Mouse (Mus musculus) myocyte (in vitro differentiated cells): ENCODE data around the gene Ddx50. TPM values are rescaled to one million over a fixed set of nuclear protein-coding genes. Genes with fewer than 3 reads are reported as not detected.

Source experiments
- H3K27me3 ChIP-seq: one replicate; pipeline ENCODE4 v1.6.1; 2011; ENCODE audit not compliant: control insufficient read depth, insufficient read depth, insufficient read length
- H3K36me3 ChIP-seq: one replicate; pipeline ENCODE4 v1.6.1; 2011; ENCODE audit not compliant: control insufficient read depth, insufficient read depth
- H3K4me2 ChIP-seq: one replicate; pipeline ENCODE4 v1.6.1; 2011; ENCODE audit warnings: low read depth, control low read depth
- H3K4me3 ChIP-seq: one replicate; pipeline ENCODE4 v1.5.1; 2011; ENCODE audit warnings: mild to moderate bottlenecking, control low read depth, moderate library complexity
- H3K79me2 ChIP-seq: one replicate; pipeline ENCODE4 v1.6.1; 2011; ENCODE audit not compliant: control insufficient read depth, insufficient read depth
- H3ac ChIP-seq: one replicate; pipeline ENCODE4 v1.6.1; 2011; ENCODE audit not compliant: control insufficient read depth, insufficient read length
- CEBPB ChIP-seq: IDR thresholded peaks from 2 replicates; pipeline ENCODE4 v1.6.1; 2011; ENCODE audit warnings: mild to moderate bottlenecking, moderate library complexity; ENCODE audit not compliant: poor library complexity, insufficient read depth, severe bottlenecking
- E2F4 ChIP-seq: IDR thresholded peaks from one replicate; pipeline ENCODE4 v1.6.1; 2011; ENCODE audit warnings: mild to moderate bottlenecking, control low read depth, moderate library complexity; ENCODE audit not compliant: insufficient read depth
- MAX ChIP-seq: IDR thresholded peaks from one replicate; pipeline ENCODE4 v1.6.1; 2011; ENCODE audit warnings: low read depth, mild to moderate bottlenecking, control low read depth
- MYOD1 ChIP-seq, 3 experiments: IDR thresholded peaks; one replicate each; pipeline ENCODE4 v1.6.1; 2011; ENCODE audit warnings: control low read depth in 2 of 3, low read depth in 2 of 3, mild to moderate bottlenecking in 2 of 3, moderate library complexity in 1 of 3; ENCODE audit not compliant: insufficient read length in 2 of 3, control insufficient read depth in 1 of 3
- MYOG ChIP-seq, 3 experiments: IDR thresholded peaks; one replicate each; pipeline ENCODE4 v1.6.1; 2011; ENCODE audit warnings: control low read depth in 2 of 3, low read depth in 2 of 3, mild to moderate bottlenecking in 2 of 3; ENCODE audit not compliant: insufficient read length in 2 of 3, control insufficient read depth in 1 of 3, insufficient read depth in 1 of 3
- POLR2A ChIP-seq: IDR thresholded peaks from one replicate; pipeline ENCODE4 v1.6.1; 2011; ENCODE audit warnings: low read depth, mild to moderate bottlenecking, control low read depth, moderate library complexity; ENCODE audit not compliant: insufficient read length
- POLR2AphosphoS2 ChIP-seq: IDR thresholded peaks from one replicate; pipeline ENCODE4 v1.6.1; 2011; ENCODE audit warnings: low read depth, control low read depth; ENCODE audit not compliant: insufficient read length
- REST ChIP-seq: IDR thresholded peaks from one replicate; pipeline ENCODE4 v1.6.1; 2011; ENCODE audit warnings: mild to moderate bottlenecking, control low read depth, moderate library complexity; ENCODE audit not compliant: insufficient read depth, insufficient read length
- SRF ChIP-seq: IDR thresholded peaks from one replicate; pipeline ENCODE4 v1.6.1; 2011; ENCODE audit warnings: low read depth; ENCODE audit not compliant: control insufficient read depth, insufficient read length
- TCF12 ChIP-seq: IDR thresholded peaks from one replicate; pipeline ENCODE4 v1.6.1; 2011; ENCODE audit warnings: mild to moderate bottlenecking, control low read depth; ENCODE audit not compliant: poor library complexity, insufficient read depth, severe bottlenecking
- TCF3 ChIP-seq: IDR thresholded peaks from one replicate; pipeline ENCODE4 v1.6.1; 2011; ENCODE audit warnings: low read depth, control low read depth; ENCODE audit not compliant: insufficient read length
- USF1 ChIP-seq: IDR thresholded peaks from one replicate; pipeline ENCODE4 v1.6.1; 2011; ENCODE audit warnings: low read depth, mild to moderate bottlenecking, control low read depth, moderate library complexity
- polyA plus RNA-seq: library from polyadenylated mRNA; unstranded; fragments of >200 nt; fragmentation: generic; extraction: Trizol; gene quantifications from one replicate; pipeline ENCODE4 v1.2.1, GENCODE M21; 2012; ENCODE audit warnings: missing spikeins

Gene Ddx50
- polyA plus RNA-seq, 1 experiment = 20.0 TPM

DNA sequence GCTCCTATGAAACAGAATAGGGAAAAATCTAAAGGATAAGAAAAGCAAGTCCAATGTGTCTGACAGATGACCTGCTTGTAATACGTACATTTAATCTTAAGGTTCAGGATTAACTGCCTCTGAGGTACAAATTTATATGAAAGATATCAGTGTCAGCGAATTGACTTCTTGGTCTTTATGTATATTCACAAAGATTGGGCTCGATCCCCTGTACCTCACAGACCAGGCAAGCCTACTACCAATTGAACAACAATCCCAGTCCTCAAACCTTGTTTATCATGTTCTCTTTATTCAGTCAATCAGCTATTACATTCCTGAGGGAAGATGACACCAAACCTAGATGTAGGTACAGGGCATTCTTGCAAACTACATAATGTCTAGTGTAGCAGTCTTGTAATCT lies 943 bp upstream of the Ddx50 start:
- H3K79me2 ChIP-seq = peaks cover 37% of the 10 kb centered on the region
- peak overlapping the region; percentile 79 for H3K4me2 ChIP-seq
- TF ChIP-seq E2F4 = no peak
- TF ChIP-seq TCF3 = no peak
- no peak for TF ChIP-seq SRF
- no peak for TF ChIP-seq POLR2AphosphoS2
- TF ChIP-seq MYOD1 (IDR thresholded peaks at IDR 0.05; ENCODE audit: control insufficient read depth in 1 of 3, insufficient read length in 2 of 3, low read depth in 2 of 3) = no peak
- no peak for TF ChIP-seq MYOG (IDR thresholded peaks at IDR 0.05; ENCODE audit: control insufficient read depth in 1 of 3, insufficient read depth in 1 of 3, insufficient read length in 2 of 3, low read depth in 2 of 3)
- no peak for TF ChIP-seq MAX
- no peak for TF ChIP-seq TCF12
- TF ChIP-seq REST = no peak
- no peak for TF ChIP-seq CEBPB
- no peak for TF ChIP-seq USF1
- no peaks in the 10 kb centered on the region for H3K27me3 ChIP-seq
- H3ac ChIP-seq = peak overlapping the region; percentile 75
- peak overlapping the region; percentile 90 for H3K4me3 ChIP-seq
- peaks cover under 1% of the 10 kb centered on the region for H3K36me3 ChIP-seq

DNA sequence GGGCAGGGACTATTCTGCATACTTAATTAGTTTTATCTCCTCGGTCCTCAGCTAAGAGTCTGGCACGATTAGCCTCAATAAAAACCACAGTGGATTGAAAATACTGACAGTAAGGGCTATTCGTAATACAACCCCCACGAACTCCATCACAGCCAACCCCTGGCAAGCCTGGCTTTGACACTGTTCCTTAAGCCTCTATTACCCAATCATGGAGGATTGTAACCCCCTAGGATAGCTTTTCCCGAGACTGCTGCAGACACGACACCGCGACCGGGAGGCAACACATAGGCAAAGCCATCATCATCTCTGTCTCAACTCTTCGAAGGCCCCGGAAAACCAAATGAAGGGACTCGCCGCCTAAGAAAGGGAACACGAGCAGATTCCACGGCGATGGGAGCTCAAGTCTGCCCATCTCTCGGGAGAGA lies 648 bp downstream of the Ddx50 start:
- Histone ChIP-seq H3ac (peak overlapping the region; percentile 75), H3K4me3 (peak overlapping the region; percentile 90), H3K36me3 (peaks cover 15% of the 10 kb centered on the region), H3K79me2 (peaks cover 53% of the 10 kb centered on the region), H3K27me3 (no peaks in the 10 kb centered on the region), H3K4me2 (peak overlapping the region; percentile 95)
- no peak for TF ChIP-seq MYOG (IDR thresholded peaks at IDR 0.05; ENCODE audit: control insufficient read depth in 1 of 3, insufficient read depth in 1 of 3, insufficient read length in 2 of 3, low read depth in 2 of 3)
- TF ChIP-seq CEBPB = peak; percentile 44; the same call in 1 of the 2 replicates

- TF ChIP-seq MYOG (IDR thresholded peaks at IDR 0.05; ENCODE audit: control insufficient read depth in 1 of 3, insufficient read depth in 1 of 3, insufficient read length in 2 of 3, low read depth in 2 of 3) (no peak), MYOD1 (IDR thresholded peaks at IDR 0.05; ENCODE audit: control insufficient read depth in 1 of 3, insufficient read length in 2 of 3, low read depth in 2 of 3) (no peak), POLR2AphosphoS2 (no peak), CEBPB (no peak), MAX (no peak), POLR2A (no peak)
- no peak overlapping the region for H3ac ChIP-seq
Observed at GRCm38 (mm10) chr10:62604161-62604560, 46.9 kb downstream of the Ddx50 start.

DNA sequence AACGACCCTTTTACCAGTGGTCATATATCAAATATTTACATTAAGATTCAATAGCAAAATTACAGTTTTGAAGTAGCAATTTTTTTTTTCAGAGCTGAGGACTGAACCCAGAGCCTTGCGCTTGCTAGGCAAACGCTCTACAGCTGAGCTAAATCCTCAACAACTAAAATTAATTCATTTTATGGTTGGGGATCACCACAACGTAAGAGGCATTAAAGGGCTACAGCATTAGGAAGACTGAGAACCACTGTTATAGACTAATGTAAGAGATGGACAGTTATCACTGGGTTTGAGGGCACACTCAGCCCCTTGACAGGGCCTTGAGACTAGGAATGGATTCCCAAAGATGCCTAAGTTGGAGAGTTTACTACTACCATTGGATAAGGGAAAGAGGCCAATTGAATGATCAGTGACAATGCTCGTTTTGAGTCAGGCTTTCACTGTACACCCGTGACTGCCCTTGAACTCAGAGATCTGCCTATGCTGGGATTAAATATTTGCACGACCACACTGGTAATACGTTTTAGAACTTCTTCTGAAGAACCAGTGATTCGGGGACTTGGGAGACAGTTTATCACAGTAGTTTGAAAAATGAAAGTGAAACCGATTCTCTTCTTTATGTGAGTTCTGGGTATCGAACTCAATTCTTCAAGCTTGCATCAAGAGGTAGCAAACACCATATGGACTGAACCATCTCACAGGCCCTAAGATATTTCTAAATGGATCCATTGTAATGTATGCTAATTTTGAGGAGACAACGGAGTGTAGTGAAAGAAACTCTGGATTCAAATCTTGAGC lies 47.6 kb downstream of the Ddx50 start:
- H3K4me2 ChIP-seq = peak overlapping the region; percentile 91
- peaks cover 3% of the 10 kb centered on the region for H3K36me3 ChIP-seq
- TF ChIP-seq USF1 = no peak
- peak overlapping the region; percentile 99 for H3K4me3 ChIP-seq
- H3K27me3 ChIP-seq = no peaks in the 10 kb centered on the region
- peaks cover 39% of the 10 kb centered on the region for H3K79me2 ChIP-seq
- no peak overlapping the region for H3ac ChIP-seq

More at GRCm38 (mm10) chr10:62604161-62604560, 46.9 kb downstream of the Ddx50 start:
- Histone ChIP-seq H3K79me2 (peaks cover 32% of the 10 kb centered on the region), H3K27me3 (no peaks in the 10 kb centered on the region), H3K4me2 (no peak overlapping the region), H3K36me3 (no peaks in the 10 kb centered on the region), H3K4me3 (no peak overlapping the region)

DNA sequence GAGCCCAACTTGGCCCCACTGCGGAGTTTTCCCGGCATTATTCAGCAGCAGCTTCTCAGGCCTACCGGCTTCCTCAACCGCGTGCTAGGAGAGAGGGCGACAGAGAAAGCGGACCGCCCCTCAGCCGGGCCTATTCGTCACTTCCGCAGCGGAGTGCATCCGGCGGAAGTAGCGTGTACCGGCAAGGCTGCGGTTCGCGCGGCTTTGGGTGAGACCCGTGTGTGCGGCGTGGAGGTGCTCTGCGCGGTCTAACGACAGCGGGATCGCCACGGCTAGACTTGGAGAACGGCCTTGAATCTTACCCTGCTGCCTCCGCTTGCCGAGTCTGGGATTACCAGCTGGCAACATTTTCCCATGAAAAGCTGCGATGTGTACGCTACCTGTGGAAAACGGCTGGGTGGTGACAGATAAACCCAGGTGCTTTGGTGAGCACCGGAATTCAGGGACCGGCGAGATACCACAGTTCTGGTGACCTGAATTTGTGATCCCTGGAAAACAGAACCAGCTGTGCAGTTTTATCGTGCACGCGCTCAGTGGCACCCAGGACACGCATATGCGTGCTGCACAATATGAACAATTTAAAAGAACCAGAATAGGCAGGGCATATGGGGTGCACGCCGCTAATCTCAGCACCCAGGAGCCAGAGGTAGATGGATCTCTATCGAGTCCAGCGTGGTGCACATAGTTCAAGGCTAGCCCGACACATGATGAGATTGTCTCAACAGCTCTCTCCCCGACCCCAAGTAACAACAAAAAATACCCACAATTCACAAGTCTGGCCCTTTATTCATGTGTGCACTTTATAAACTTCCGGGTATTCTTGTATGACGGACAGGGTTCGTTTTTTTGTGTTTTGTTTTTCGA lies 48.6 kb downstream of the Ddx50 start, which contains the start of gene Ddx21:
Gene Ddx21, minus strand, starts transcription at position 105 of the 864 bp plus-strand sequence.
- peak within 1 kb of the TSS; percentile 98 for H3K4me2 ChIP-seq
- peak within 1 kb of the TSS; percentile 84 for H3ac ChIP-seq
- H3K27me3 ChIP-seq = no peaks in the 10 kb centered on the region
- H3K4me3 ChIP-seq = peak within 1 kb of the TSS; percentile 99
- peaks cover 8% of the 10 kb centered on the region for H3K36me3 ChIP-seq
- TF ChIP-seq TCF12 (no peak), MAX (peak; percentile 76), REST (no peak), MYOG (IDR thresholded peaks at IDR 0.05; ENCODE audit: control insufficient read depth in 1 of 3, insufficient read depth in 1 of 3, insufficient read length in 2 of 3, low read depth in 2 of 3) (peak in 2 of 3 experiments; percentile 10 to 52), POLR2A (peak; percentile 99), POLR2AphosphoS2 (peak; percentile 99)
- peaks cover 50% of the 10 kb centered on the region for H3K79me2 ChIP-seq
